Mouse (Mus musculus) heart, postnatal 14 days (tissue): Measurements from ENCODE around the gene Tmem147. TPM values are rescaled to one million over a fixed set of nuclear protein-coding genes. Genes with fewer than 3 reads are reported as not detected.
"Not testable (repeated sequence)": the region's sequence is repeated elsewhere in the genome, so short reads cannot be mapped to it uniquely, and the experiment has no call there.

Source experiments
- DNase-seq, 2 experiments: peaks; one replicate each; pipeline ENCODE4 v3.0.0; 2021 to 2022
- intact Hi-C: fragments of 180-260 bp; cut with DNase I; formaldehyde crosslinking; loops from one replicate; pipeline ENCODE4 v1.15.1; 2025
- total RNA-seq, 2 experiments: library from RNA; stranded (reverse); gene quantifications; 2 replicates each; pipeline ENCODE4 v1.2.3; 2021

The Tmem147 gene
- total RNA-seq, 2 experiments from 2014 or later = 238 to 243 TPM

DNA sequence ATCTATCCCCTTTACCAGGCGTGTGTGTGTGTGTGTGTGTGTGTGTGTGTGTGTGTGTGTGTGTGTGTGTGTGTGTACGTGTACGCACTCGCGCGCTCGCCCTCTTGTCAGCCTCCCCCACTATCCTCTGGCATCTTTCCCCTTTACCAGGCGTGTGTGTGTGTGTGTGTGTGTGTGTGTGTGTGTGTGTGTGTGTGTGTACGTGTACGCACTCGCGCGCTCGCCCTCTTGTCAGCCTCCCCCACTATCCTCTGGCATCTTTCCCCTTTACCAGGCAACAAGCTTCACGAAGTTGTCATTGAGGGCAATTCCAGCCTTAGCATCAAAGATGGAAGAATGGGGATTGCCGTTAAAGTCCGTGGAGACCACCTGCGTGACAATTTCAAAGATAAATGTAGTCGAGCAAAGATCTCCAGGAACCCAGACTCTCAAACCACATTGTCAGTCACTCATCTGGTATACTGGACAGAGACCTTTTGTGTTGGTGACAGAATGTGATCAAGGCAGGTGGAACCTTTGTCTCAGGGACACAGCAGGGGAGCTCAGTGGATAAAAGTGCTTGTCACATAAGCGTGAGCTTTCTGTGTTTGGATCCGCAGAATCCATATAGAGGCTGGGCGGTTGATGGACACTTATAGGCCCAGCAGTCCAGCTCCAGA is 853 bp upstream of the Tmem147 start:
- intact Hi-C loops = loop anchor here (5.0 to 10.0 kb wide), 2 partner anchors 125 to 242 kb away; partner anchors contain the start of genes Fam187b, Ffar3 and Lsr
- not testable (repeated sequence) for DNase-seq

- intact Hi-C loops = loop anchor here (5.0 kb wide), 1 partner anchor 62 kb away; no protein-coding TSS in a partner anchor
- no peak for DNase-seq
These were observed 473 bp downstream of the Tmem147 start for GRCm38 (mm10) chr7:30728739-30729395.

DNA sequence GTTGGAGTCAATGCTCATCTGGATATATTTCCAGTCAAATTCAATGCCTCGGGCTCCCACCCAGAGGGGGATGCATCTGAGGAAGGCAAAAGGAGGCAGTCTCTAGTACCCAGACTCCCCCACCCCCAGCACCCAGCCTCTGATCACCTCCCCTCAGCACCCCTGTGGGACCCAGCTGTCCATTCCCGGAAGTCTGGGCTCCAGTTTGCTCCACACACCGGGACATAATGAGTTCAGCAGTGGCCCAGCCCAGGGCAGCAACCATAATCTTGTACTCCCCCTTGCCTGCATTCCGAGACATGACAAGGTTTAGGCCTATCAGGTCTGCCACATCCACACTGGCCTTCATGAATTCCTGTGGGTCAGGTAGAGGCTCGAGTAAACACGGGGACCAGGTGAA is 1.1 kb downstream of the Tmem147 start:
- no peak for DNase-seq
- intact Hi-C loops = loop anchor here (5.0 kb wide), 1 partner anchor 61 kb away; no protein-coding TSS in a partner anchor

DNA sequence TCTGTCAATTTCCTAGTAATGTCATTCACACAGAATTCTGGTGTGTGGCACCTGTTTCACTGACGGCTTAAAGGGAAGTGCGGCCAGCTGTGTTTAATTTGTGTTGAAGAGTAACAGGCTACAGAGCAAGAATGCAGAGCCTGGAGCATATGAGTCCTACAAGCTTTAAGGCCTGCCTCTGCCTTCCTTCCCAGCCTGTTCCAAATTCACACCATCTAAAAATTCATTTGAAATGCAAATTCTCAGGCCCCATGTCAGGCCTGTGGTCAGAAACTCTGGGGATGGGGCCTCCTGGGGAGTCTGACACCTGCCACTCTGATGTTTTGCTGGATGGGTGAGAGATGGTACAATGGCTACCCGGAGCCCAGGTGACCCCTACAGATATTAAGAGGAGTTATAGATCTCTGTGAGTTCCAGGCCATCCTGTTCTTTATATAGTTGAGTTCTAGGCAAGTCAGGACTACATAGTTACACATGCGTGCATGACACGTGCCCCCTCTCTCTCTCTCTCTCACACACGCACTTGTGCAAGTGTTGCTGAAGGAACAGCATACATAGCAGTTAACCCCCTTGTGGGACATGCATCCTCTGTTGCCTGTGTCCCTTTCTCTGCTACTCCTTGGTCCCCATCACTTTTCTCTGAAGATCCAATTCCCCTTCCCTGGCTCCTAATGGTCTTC is 5.9 kb downstream of the Tmem147 start:
- no peak for DNase-seq
- intact Hi-C loops = no loop called here

DNA sequence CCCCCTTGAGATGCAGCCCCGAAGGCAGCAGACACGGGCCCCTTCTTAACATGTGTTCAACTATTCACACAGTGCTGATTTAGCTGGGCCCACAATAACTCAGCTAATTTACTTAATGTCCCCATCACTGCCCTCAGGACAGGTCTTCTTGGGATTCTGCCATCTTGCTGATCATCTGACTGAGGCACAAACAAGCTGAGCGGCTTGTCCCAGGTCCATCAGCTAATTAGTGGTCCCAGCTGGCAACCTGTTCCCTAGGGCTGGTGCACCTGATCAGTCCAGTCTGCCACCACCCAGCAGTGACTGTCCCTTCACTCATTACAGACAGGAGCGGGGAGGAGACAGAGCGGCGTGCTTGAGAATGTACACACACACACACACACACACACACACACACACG is 8.1 kb downstream of the Tmem147 start:
- intact Hi-C loops = no loop called here
- no peak for DNase-seq

DNA sequence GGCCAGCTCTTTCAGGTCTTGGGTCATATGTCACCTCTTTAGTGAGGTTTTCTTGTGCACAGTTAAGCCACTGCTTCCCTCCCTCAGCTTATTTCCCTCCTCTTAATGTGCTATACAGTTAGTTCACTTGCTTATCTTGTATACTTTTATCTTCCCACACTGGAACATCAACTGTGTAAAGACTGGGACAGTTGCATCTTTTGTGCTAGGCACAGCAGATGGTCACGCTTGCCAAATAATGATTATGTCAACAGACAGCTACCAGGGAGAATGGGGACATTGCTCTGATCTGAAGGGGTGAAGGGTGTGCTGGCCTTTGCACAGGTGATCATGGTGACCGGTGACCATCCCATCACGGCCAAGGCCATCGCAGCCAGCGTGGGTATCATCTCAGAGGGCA is 9.7 kb downstream of the Tmem147 start:
- intact Hi-C loops = no loop called here
- DNase-seq = no peak

DNA sequence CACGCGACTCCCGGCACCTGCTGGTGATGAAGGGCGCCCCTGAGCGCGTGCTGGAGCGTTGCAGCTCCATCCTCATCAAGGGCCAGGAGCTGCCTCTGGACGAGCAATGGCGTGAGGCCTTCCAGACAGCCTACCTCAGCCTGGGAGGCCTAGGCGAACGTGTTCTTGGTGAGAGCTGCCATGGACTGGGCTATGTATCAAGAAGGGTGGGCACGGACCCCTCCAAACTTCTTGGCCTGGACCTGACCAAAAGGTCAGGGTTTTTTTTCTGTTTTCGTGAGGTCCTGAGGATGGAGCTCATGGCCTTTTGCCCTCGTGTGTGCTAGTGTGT is 11.7 kb downstream of the Tmem147 start:
- intact Hi-C loops = no loop called here
- no peak for DNase-seq

DNA sequence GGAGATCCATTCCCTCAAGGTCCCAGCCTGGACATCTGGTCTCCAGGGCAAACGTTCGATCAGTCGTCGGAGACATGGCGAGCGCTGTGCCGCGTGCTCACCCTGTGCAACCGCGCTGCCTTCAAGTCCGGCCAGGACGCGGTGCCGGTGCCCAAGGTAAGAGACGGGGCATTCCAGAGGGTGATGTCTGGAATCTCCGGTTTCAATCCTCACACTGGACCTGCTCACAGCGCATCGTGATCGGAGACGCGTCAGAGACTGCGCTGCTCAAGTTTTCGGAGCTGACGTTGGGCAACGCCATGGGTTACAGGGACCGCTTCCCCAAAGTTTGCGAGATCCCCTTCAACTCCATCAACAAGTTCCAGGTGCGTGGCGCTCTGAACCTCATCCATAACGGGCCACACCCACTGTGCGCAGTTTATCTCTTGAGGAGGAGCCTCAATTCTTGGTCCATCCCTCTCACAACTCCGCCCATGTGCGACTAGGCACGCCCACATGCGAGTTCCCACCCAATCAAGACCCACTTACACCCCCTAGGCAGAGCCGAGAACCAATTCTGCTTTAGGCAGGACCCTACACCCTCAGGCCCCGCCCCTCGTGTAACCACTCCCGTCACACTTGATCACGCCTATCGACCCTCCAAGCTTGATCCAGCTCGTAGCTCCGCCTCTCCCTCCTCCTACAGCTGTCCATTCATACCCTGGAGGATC is 12.2 kb downstream of the Tmem147 start:
- intact Hi-C loops = no loop called here
- peak; percentile 37 to 40 for DNase-seq

DNA sequence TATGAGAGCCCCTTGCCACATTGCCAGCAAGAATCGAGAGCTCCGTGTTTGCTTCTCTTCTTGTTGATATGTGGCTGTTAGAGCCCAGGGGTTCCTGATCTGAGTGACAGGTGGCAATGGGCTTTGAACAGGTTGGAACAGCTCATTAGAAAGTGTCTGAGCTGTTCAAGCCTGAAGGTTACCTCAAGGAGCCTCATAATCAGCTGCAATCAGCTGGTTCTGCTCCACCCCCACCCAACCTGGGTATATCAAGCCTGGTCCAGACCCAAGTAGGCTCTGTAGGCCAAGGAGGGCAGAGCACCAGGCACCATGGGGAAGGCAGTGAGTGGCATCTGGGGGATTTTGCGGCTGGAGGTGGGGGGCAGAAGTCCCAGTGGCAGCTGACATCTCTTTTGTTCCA is 17.4 kb downstream of the Tmem147 start, which contains the start of gene Atp4a:
Gene Atp4a, plus strand, starts transcription at position 268 of the 400 bp plus-strand sequence.
- intact Hi-C loops = no loop called here
- no peak for DNase-seq

DNA sequence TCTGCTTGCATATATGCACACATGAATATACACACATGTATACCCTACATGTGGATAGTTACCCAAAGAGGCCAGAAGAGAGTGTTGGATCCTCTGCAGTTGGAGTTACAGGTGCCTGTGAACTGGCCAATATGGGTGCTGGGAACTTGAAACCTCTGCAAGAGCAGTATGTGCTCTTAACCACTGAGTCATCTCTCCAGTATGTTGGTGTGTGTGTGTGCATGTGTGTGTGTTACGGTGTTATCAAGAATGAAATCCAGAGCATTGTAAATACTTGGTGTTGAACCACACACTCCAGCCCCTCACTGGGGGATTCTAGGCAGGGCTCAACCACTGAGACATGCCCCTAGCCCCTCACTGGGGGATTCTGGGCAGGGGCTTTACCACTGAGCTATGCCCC is 21.9 kb downstream of the Tmem147 start:
- no peak for DNase-seq
- intact Hi-C loops = no loop called here

GRCm38 (mm10) chr7:30706214-30706882 is 23.0 kb downstream of the Tmem147 start:
- DNase-seq = no peak
- intact Hi-C loops = no loop called here

DNA sequence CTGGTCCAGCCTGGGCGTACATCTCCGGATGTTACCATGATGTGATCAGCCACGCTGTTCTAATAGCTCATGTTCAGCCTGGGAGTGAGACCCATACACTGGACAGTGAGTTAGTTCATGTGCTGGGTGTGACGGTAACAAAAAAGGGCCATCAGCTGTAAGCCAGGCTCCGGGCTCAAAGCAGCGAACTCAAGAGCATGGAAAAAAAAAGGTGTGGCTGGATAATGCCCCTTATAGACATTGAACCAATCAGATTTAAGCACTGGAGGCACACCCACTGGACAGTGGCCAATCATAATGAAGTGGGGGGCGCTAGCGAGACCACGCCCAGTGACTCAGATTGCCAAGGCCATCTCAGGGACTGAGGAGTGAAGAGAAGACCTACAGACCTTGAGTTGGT is 30.8 kb downstream of the Tmem147 start, which contains the start of gene 2200002J24Rik:
Gene 2200002J24Rik, plus strand, starts transcription at position 338 of the 400 bp plus-strand sequence.
- intact Hi-C loops = no loop called here
- DNase-seq = no peak

- DNase-seq = no peak
These were observed 31.2 kb downstream of the Tmem147 start for GRCm38 (mm10) chr7:30698101-30698500.

DNA sequence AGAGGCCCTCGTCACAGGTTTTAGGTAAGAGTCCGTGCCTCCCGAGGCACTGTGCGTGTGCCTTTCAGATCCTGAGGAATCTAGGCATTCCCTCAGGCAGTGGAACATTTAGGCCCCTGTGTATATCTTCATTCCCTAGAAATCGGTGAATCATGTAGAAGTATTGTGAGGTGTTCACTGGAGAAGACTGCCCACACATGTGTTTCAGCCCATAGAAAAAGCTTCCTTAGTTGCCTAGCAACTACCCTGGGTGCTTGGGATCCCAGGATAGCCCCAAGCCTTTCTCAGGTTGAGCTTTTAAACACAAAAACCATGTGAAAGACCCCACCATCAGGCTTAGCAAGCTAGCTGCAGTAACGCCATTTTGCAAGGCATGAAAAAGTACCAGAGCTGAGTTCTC is 41.0 kb downstream of the Tmem147 start:
- no peak for DNase-seq
- intact Hi-C loops = no loop called here

More at GRCm38 (mm10) chr7:30698101-30698500, 31.2 kb downstream of the Tmem147 start:
- intact Hi-C loops = no loop called here

GRCm38 (mm10) chr7:30683425-30683824 is 45.9 kb downstream of the Tmem147 start:
- DNase-seq = no peak
- intact Hi-C loops = no loop called here

- peak; percentile 23 to 40 for DNase-seq
- intact Hi-C loops = no loop called here
These were observed 47.4 kb downstream of the Tmem147 start for GRCm38 (mm10) chr7:30681897-30682296.

- DNase-seq = peak; percentile 76 to 78
- intact Hi-C loops = loop anchor here (5.0 kb wide), 1 partner anchor 179 kb away; the partner anchor contains the start of gene Ffar3
These were observed 50.9 kb downstream of the Tmem147 start for GRCm38 (mm10) chr7:30678263-30678975.
